Mouse (Mus musculus): ENCODE results near the gene Actrt2. TPM values are rescaled to one million over a fixed set of nuclear protein-coding genes. Genes with fewer than 3 reads are reported as not detected.

The Actrt2 gene
- polyA plus RNA-seq, 1 experiment from 2014 or later = not detected

DNA sequence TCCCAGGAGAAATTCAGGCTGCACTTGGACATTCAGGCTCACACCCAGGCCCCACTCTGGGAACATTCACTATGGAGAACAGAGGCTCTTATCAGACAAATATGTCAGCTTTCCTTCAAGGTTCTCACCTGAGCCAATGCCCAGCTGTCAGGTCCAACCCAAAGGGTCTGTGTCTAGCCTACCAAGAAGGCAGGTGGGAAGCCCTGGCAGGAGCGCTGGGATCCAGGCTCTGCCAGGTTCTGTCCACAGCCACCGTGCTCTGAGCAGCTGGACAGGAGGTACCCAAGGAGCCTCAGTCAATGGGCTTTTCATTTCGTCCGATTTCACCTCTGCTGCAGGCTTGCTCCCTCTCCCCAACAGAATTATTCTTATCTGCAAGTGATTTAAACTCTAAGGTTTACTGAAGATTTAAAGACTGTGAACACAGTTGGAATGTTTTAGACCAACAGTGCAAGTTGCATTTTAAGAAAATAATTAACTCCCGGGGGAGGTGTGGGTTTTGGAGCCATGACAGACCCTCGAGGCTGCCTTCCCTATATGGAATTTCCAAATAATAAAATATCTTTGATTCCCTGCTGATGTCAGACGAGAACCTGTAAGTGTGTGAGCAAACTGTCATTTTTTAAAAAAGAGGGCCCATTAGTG is 35.9 kb upstream of the Actrt2 start:
- H3K27ac ChIP-seq (ENCODE audit: low read depth, low read length) = no peak overlapping the region
- H3K9ac ChIP-seq (ENCODE audit: low read depth, low read length) = no peak overlapping the region
- ATAC-seq (ENCODE audit: low FRiP score) (no peak), DNase-seq (ENCODE audit: low spot score) (no peak)
- no peaks in the 10 kb centered on the region for H3K27me3 ChIP-seq (ENCODE audit: control insufficient read depth, insufficient read depth, low read length)
- H3K9me3 ChIP-seq (ENCODE audit: control insufficient read depth, low read length) = no peaks in the 10 kb centered on the region
- no peak overlapping the region for H3K4me2 ChIP-seq (replicated peaks; ENCODE audit: low read depth, low read length)
- 79% methylated on average over 7 of the region's 7 CpGs for WGBS
- H3K4me1 ChIP-seq (replicated peaks; ENCODE audit: control insufficient read depth, insufficient read depth, low read length) = no peaks in the 10 kb centered on the region
- H3K36me3 ChIP-seq (ENCODE audit: control insufficient read depth, insufficient read depth, low read length) = no peaks in the 10 kb centered on the region
- H3K4me3 ChIP-seq (ENCODE audit: low read depth, low read length) = no peak overlapping the region

DNA sequence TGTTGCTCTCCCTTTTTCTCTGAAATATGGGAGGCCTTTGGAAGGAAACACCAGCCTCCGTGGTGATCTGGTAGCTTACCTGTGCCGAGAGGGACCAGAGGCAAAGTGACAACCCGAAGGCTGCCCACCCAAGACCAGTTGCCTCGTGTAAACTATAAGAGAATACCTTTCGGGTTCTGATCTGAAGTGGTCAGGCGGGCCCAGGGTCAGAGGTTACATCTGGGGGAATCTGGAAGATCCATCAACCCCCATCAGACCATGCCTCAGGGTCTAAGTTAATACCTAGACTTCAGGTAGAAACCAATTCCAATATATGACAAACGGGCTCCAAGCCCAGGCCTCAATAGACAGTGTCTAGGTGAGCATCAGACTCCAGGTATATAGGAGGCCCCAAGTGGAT is 35.3 kb upstream of the Actrt2 start:
- Histone ChIP-seq H3K4me2 (replicated peaks; ENCODE audit: low read depth, low read length) (no peak overlapping the region), H3K9ac (ENCODE audit: low read depth, low read length) (no peak overlapping the region), H3K4me1 (replicated peaks; ENCODE audit: control insufficient read depth, insufficient read depth, low read length) (no peaks in the 10 kb centered on the region), H3K36me3 (ENCODE audit: control insufficient read depth, insufficient read depth, low read length) (no peaks in the 10 kb centered on the region), H3K9me3 (ENCODE audit: control insufficient read depth, low read length) (no peaks in the 10 kb centered on the region), H3K27me3 (ENCODE audit: control insufficient read depth, insufficient read depth, low read length) (no peaks in the 10 kb centered on the region), H3K4me3 (ENCODE audit: low read depth, low read length) (no peak overlapping the region), H3K27ac (ENCODE audit: low read depth, low read length) (no peak overlapping the region)
- ATAC-seq (ENCODE audit: low FRiP score) = no peak
- WGBS = 83% methylated on average over 7 of the region's 7 CpGs
- no peak for DNase-seq (ENCODE audit: low spot score)

DNA sequence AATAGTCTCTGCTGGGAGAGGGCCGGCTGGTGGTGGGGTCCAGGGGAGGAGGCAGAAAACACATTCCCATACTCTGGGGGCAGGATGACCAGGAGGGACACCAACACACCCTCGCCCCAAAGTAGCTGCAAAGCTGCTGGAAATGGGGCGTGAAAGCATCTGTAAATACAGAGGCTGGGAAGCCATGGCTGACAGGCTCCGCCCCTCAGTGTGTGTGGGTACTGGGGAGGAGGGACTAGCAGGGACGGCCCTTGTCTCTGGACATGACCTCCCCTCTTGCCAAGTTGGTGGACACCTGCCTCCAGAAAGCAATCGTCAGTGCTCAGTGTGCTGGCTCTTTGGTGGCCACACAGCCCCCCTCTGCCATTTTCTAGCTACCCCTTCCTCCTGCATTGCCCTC is 34.5 kb upstream of the Actrt2 start:
- ATAC-seq (ENCODE audit: low FRiP score) (no peak), DNase-seq (ENCODE audit: low spot score) (no peak)
- Histone ChIP-seq H3K4me1 (replicated peaks; ENCODE audit: control insufficient read depth, insufficient read depth, low read length) (no peaks in the 10 kb centered on the region), H3K4me3 (ENCODE audit: low read depth, low read length) (no peak overlapping the region), H3K9me3 (ENCODE audit: control insufficient read depth, low read length) (no peaks in the 10 kb centered on the region), H3K4me2 (replicated peaks; ENCODE audit: low read depth, low read length) (no peak overlapping the region), H3K9ac (ENCODE audit: low read depth, low read length) (no peak overlapping the region), H3K27ac (ENCODE audit: low read depth, low read length) (no peak overlapping the region), H3K27me3 (ENCODE audit: control insufficient read depth, insufficient read depth, low read length) (no peaks in the 10 kb centered on the region), H3K36me3 (ENCODE audit: control insufficient read depth, insufficient read depth, low read length) (no peaks in the 10 kb centered on the region)
- WGBS = 67% methylated on average over 6 of the region's 6 CpGs

DNA sequence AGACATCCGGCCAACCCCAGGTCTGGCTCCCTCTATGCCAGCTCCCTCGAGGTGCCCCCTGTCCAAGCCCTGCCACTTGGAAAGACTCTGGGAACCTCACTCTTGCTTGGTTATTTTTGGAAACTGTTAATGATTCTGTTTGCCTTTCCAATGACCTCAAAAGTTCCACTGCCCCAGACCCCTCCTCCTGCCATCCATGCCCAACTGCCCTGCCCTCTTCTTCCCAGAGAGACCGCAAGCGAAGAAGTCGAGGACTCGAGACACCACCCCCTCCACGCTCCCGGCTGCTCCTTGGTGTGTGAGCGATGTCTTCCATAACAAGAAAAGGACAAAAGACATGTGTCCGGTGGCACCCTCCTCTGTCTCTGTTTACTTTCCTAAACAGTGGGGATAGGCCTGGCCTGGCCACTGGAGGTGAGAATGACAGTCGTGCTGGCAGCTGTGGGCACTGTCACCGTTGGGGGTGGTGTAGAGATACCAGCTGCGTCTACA is 33.3 kb upstream of the Actrt2 start:
- no peak for DNase-seq (ENCODE audit: low spot score)
- 88% methylated on average over 13 of the region's 13 CpGs for WGBS
- H3K4me3 ChIP-seq (ENCODE audit: low read depth, low read length) = no peak overlapping the region
- no peaks in the 10 kb centered on the region for H3K4me1 ChIP-seq (replicated peaks; ENCODE audit: control insufficient read depth, insufficient read depth, low read length)
- no peak for ATAC-seq (ENCODE audit: low FRiP score)
- H3K4me2 ChIP-seq (replicated peaks; ENCODE audit: low read depth, low read length) = no peak overlapping the region
- no peak overlapping the region for H3K9ac ChIP-seq (ENCODE audit: low read depth, low read length)
- no peaks in the 10 kb centered on the region for H3K9me3 ChIP-seq (ENCODE audit: control insufficient read depth, low read length)
- H3K36me3 ChIP-seq (ENCODE audit: control insufficient read depth, insufficient read depth, low read length) = no peaks in the 10 kb centered on the region
- H3K27me3 ChIP-seq (ENCODE audit: control insufficient read depth, insufficient read depth, low read length) = no peaks in the 10 kb centered on the region
- no peak overlapping the region for H3K27ac ChIP-seq (ENCODE audit: low read depth, low read length)

DNA sequence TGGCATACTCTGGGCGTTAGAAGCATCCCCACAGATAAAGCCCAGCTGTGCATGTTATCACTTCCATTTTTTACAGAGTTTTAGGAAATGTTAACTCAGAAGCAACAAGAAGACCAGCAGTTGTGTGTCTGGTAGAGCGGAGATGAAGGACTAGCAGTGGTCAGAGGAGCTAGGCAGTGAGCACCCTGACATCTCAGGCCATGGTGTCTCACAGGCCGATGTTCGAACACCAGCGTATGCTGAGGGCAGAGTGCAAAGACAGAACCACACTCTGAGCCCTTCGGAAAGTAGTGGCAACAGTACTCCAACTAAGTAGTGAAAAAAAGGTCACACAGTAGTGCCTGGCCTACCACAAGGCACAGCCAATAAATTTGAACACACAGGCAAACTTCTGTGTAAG is 32.8 kb upstream of the Actrt2 start:
- Histone ChIP-seq H3K27ac (ENCODE audit: low read depth, low read length) (no peak overlapping the region), H3K4me1 (replicated peaks; ENCODE audit: control insufficient read depth, insufficient read depth, low read length) (no peaks in the 10 kb centered on the region), H3K9me3 (ENCODE audit: control insufficient read depth, low read length) (no peaks in the 10 kb centered on the region), H3K9ac (ENCODE audit: low read depth, low read length) (no peak overlapping the region), H3K4me3 (ENCODE audit: low read depth, low read length) (no peak overlapping the region), H3K4me2 (replicated peaks; ENCODE audit: low read depth, low read length) (no peak overlapping the region), H3K36me3 (ENCODE audit: control insufficient read depth, insufficient read depth, low read length) (no peaks in the 10 kb centered on the region), H3K27me3 (ENCODE audit: control insufficient read depth, insufficient read depth, low read length) (no peaks in the 10 kb centered on the region)
- no peak for ATAC-seq (ENCODE audit: low FRiP score)
- 94% methylated on average over 6 of the region's 6 CpGs for WGBS
- no peak for DNase-seq (ENCODE audit: low spot score)

DNA sequence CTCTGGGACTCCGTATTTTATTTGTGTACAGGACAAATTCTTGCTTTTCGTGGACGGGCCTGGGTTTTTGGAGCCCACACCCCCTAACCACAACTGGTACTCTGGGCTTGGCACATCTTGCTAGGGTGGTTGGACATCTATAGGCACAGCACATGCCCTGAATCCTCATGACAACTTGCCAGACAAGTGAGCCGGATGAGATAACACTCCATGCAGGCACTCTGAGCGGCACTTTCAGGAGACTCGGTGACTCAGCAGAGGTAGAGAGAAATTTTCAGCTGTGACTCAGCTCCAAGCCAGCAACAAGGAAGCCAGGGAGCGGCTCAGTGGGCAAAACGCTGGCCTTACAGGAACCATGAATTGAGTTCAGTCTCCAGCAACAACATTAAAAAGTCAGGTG is 31.6 kb upstream of the Actrt2 start:
- no peak overlapping the region for H3K27ac ChIP-seq (ENCODE audit: low read depth, low read length)
- H3K9ac ChIP-seq (ENCODE audit: low read depth, low read length) = no peak overlapping the region
- no peak overlapping the region for H3K4me3 ChIP-seq (ENCODE audit: low read depth, low read length)
- no peaks in the 10 kb centered on the region for H3K9me3 ChIP-seq (ENCODE audit: control insufficient read depth, low read length)
- H3K4me2 ChIP-seq (replicated peaks; ENCODE audit: low read depth, low read length) = no peak overlapping the region
- DNase-seq (ENCODE audit: low spot score) (no peak), ATAC-seq (ENCODE audit: low FRiP score) (no peak)
- H3K4me1 ChIP-seq (replicated peaks; ENCODE audit: control insufficient read depth, insufficient read depth, low read length) = no peaks in the 10 kb centered on the region
- H3K27me3 ChIP-seq (ENCODE audit: control insufficient read depth, insufficient read depth, low read length) = no peaks in the 10 kb centered on the region
- H3K36me3 ChIP-seq (ENCODE audit: control insufficient read depth, insufficient read depth, low read length) = no peaks in the 10 kb centered on the region
- 87% methylated on average over 8 of the region's 8 CpGs for WGBS

DNA sequence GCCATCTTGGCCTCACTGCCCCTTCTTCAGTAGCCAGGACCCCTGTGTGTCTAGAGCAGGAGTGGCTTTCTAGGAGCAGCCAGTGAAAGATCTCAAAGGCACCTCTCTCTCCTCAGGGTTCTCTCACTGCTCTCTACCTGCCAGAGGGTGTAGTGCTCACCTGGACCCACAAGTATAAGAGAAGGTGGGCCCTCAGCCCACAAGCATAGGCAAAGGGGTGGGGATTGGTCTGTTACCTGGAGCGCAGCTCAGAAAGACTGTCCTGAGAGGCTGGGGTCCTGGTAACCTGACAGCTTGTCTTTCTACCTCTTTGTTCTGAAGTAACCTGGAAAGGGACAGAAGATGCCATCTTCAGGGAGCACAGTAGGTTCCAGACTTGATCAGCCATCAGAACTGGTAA is 31.0 kb upstream of the Actrt2 start:
- 96% methylated on average over 1 of the region's 1 CpGs for WGBS
- Histone ChIP-seq H3K9me3 (ENCODE audit: control insufficient read depth, low read length) (no peaks in the 10 kb centered on the region), H3K27me3 (ENCODE audit: control insufficient read depth, insufficient read depth, low read length) (no peaks in the 10 kb centered on the region), H3K4me2 (replicated peaks; ENCODE audit: low read depth, low read length) (no peak overlapping the region), H3K4me3 (ENCODE audit: low read depth, low read length) (no peak overlapping the region), H3K36me3 (ENCODE audit: control insufficient read depth, insufficient read depth, low read length) (no peaks in the 10 kb centered on the region), H3K27ac (ENCODE audit: low read depth, low read length) (no peak overlapping the region), H3K9ac (ENCODE audit: low read depth, low read length) (no peak overlapping the region), H3K4me1 (replicated peaks; ENCODE audit: control insufficient read depth, insufficient read depth, low read length) (no peaks in the 10 kb centered on the region)
- no peak for DNase-seq (ENCODE audit: low spot score)
- no peak for ATAC-seq (ENCODE audit: low FRiP score)

DNA sequence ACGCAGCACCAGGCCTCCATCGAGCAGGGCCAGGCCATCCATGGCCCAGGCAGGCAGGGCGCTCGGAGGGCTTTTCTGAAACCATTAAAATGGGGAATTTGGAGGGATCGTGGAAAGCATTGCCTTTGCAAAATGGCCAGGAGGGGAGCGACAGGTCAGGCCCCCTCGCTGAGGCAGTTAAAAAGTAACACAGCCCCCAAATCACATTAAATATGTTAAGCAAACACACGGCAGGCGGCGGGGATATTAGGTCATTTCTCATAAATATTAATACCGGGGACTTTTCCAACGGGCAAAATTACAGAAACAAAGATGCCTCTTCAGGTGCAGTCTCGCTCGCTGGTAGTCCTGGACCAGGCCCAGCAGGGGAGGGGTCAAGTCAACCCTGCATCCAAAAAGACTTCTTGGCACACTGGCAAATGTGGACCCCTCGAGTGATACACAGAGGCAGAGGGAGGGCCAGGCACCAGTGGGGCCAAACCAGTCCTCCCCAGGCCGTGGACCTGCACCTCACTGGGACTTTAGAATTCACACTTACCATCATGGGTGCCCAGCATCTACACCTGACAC is 30.4 kb upstream of the Actrt2 start:
- no peaks in the 10 kb centered on the region for H3K9me3 ChIP-seq (ENCODE audit: control insufficient read depth, low read length)
- no peak overlapping the region for H3K4me2 ChIP-seq (replicated peaks; ENCODE audit: low read depth, low read length)
- 77% methylated on average over 16 of the region's 16 CpGs for WGBS
- no peak overlapping the region for H3K4me3 ChIP-seq (ENCODE audit: low read depth, low read length)
- no peak overlapping the region for H3K9ac ChIP-seq (ENCODE audit: low read depth, low read length)
- ATAC-seq (ENCODE audit: low FRiP score) (no peak), DNase-seq (ENCODE audit: low spot score) (no peak)
- no peaks in the 10 kb centered on the region for H3K27me3 ChIP-seq (ENCODE audit: control insufficient read depth, insufficient read depth, low read length)
- no peaks in the 10 kb centered on the region for H3K36me3 ChIP-seq (ENCODE audit: control insufficient read depth, insufficient read depth, low read length)
- no peak overlapping the region for H3K27ac ChIP-seq (ENCODE audit: low read depth, low read length)
- H3K4me1 ChIP-seq (replicated peaks; ENCODE audit: control insufficient read depth, insufficient read depth, low read length) = no peaks in the 10 kb centered on the region

DNA sequence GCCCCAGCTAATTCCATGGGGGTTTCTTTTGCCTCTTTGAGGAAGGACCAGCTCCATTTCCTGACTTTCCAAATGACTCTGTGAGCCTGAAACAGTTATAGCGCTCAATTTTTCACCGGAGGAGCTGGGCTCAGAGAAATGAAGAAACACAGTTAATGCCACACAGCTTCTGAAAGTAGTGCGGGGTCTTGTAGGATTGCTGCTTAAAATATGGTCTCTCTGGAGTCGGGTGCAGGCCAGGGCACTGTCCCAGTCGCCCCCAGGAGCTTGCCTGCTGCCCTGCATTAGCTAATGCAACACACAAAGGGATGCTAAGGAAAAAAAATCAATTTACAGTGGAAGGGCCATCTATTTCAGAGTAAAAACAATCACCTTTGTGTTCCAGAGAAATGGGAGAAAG is 29.8 kb upstream of the Actrt2 start:
- ATAC-seq (ENCODE audit: low FRiP score) (no peak), DNase-seq (ENCODE audit: low spot score) (no peak)
- no peak overlapping the region for H3K27ac ChIP-seq (ENCODE audit: low read depth, low read length)
- H3K4me3 ChIP-seq (ENCODE audit: low read depth, low read length) = no peak overlapping the region
- 84% methylated on average over 5 of the region's 5 CpGs for WGBS
- H3K9ac ChIP-seq (ENCODE audit: low read depth, low read length) = no peak overlapping the region
- H3K27me3 ChIP-seq (ENCODE audit: control insufficient read depth, insufficient read depth, low read length) = no peaks in the 10 kb centered on the region
- no peaks in the 10 kb centered on the region for H3K36me3 ChIP-seq (ENCODE audit: control insufficient read depth, insufficient read depth, low read length)
- no peaks in the 10 kb centered on the region for H3K9me3 ChIP-seq (ENCODE audit: control insufficient read depth, low read length)
- no peak overlapping the region for H3K4me2 ChIP-seq (replicated peaks; ENCODE audit: low read depth, low read length)
- no peaks in the 10 kb centered on the region for H3K4me1 ChIP-seq (replicated peaks; ENCODE audit: control insufficient read depth, insufficient read depth, low read length)

All from hindbrain, embryonic 11.5 days (tissue).